9 mouse cellular contexts compared by ENCODE assay signal in genomic region chr13:59314419-59314818, GRCm38 (mm10).
DNase-seq lines count a peak whose midpoint lies in the region; ATAC-seq lines count a peak whose summit lies in the region.
"Had no signal": no experiment of that assay in that cellular context is flagged by ENCODE, and none has a peak within 500 bp of the region (broad histone marks: within the 10 kb centered on the region; RNA-seq: fewer than 3 reads in every experiment).

No protein-coding gene starts in this region.

- ATAC-seq in midbrain, embryonic 11.5 days (ENCODE audit: low FRiP score): no peak
- no peak for ATAC-seq in midbrain, embryonic 15.5 days (replicated peaks)

- no peak overlapping the region for H3K4me2 ChIP-seq in midbrain, embryonic 11.5 days
- H3K4me2 ChIP-seq in midbrain, embryonic 15.5 days: no peak overlapping the region
- H3K4me2 ChIP-seq: heart, embryonic 15.5 days had no signal

- H3K36me3 ChIP-seq in midbrain, embryonic 11.5 days (ENCODE audit: control insufficient read depth, insufficient read depth, low read length): no peaks in the 10 kb centered on the region
- H3K36me3 ChIP-seq in midbrain, embryonic 15.5 days (replicated peaks): no peaks in the 10 kb centered on the region
- no peaks in the 10 kb centered on the region for H3K36me3 ChIP-seq in limb, embryonic 10.5 days
- H3K36me3 ChIP-seq: heart, embryonic 15.5 days had no signal

- H3K27ac ChIP-seq in midbrain, embryonic 11.5 days (ENCODE audit: low read depth, low read length): no peak overlapping the region
- no peak overlapping the region for H3K27ac ChIP-seq in midbrain, embryonic 15.5 days
- no peak overlapping the region for H3K27ac ChIP-seq in limb, embryonic 10.5 days
- H3K27ac ChIP-seq: heart, embryonic 15.5 days had no signal

- no peak overlapping the region for H3K4me3 ChIP-seq in midbrain, embryonic 11.5 days (ENCODE audit: low read depth, low read length)
- H3K4me3 ChIP-seq in midbrain, embryonic 15.5 days: no peak overlapping the region
- no peak overlapping the region for H3K4me3 ChIP-seq in limb, embryonic 10.5 days
- H3K4me3 ChIP-seq: heart, embryonic 15.5 days had no signal

- DNase-seq in gastrocnemius, postnatal 14 days: peak; percentile 41
- DNase-seq in gastrocnemius, adult 18-20 months (ENCODE audit: low spot score): no peak
- DNase-seq in midbrain, embryonic 11.5 days (ENCODE audit: low spot score, missing footprints): peak; percentile 87
- peak; percentile 5 to 30 for DNase-seq in adrenal gland, postnatal 36 days
- DNase-seq in limb, embryonic 10.5 days (ENCODE audit: low spot score): peak; percentile 45
- no peak for DNase-seq in ovary, postnatal 36 days (ENCODE audit: low spot score)
- no peak for DNase-seq in gastrocnemius, postnatal 36 days

- no peaks in the 10 kb centered on the region for H3K4me1 ChIP-seq in midbrain, embryonic 11.5 days (ENCODE audit: control insufficient read depth, insufficient read depth, low read length)
- H3K4me1 ChIP-seq in midbrain, embryonic 15.5 days: no peaks in the 10 kb centered on the region
- peaks cover 7% of the 10 kb centered on the region; the same call in 1 of the 2 replicates for H3K4me1 ChIP-seq in limb, embryonic 10.5 days
- H3K4me1 ChIP-seq: heart, embryonic 15.5 days had no signal

- no peaks in the 10 kb centered on the region for H3K9me3 ChIP-seq in midbrain, embryonic 11.5 days (ENCODE audit: control insufficient read depth, low read length)
- H3K9me3 ChIP-seq in midbrain, embryonic 15.5 days: no peaks in the 10 kb centered on the region
- H3K9me3 ChIP-seq in limb, embryonic 10.5 days (replicated peaks): no peaks in the 10 kb centered on the region
- H3K9me3 ChIP-seq: heart, embryonic 15.5 days had no signal

- no peak overlapping the region for H3K9ac ChIP-seq in midbrain, embryonic 11.5 days (ENCODE audit: low read length)
- no peak overlapping the region for H3K9ac ChIP-seq in midbrain, embryonic 15.5 days
- H3K9ac ChIP-seq: heart, embryonic 15.5 days had no signal

- WGBS in midbrain, embryonic 11.5 days: 59% methylated on average over 1 of the region's 1 CpGs
- 80% methylated on average over 1 of the region's 1 CpGs for WGBS in midbrain, embryonic 15.5 days
- WGBS in limb, embryonic 10.5 days: 72% methylated on average over 1 of the region's 1 CpGs

- intact Hi-C loops in gastrocnemius, postnatal 14 days (cut with DNase I; ENCODE audit: low total_unique reads): no loop called here
- intact Hi-C loops in gastrocnemius, postnatal 36 days (cut with DNase I): no loop called here

- no peaks in the 10 kb centered on the region for H3K27me3 ChIP-seq in midbrain, embryonic 11.5 days (ENCODE audit: control insufficient read depth, insufficient read depth, low read length)
- no peaks in the 10 kb centered on the region for H3K27me3 ChIP-seq in midbrain, embryonic 15.5 days (replicated peaks)
- no peaks in the 10 kb centered on the region for H3K27me3 ChIP-seq in limb, embryonic 10.5 days (ENCODE audit: low read depth, poor library complexity, severe bottlenecking)
- H3K27me3 ChIP-seq: heart, embryonic 15.5 days had no signal

Comparison
In these comparisons a context has a peak if more than half of its experiments do, and no peak if none do; other contexts are left out.
1. DNase-seq: peak in gastrocnemius, postnatal 14 days (single experiment), midbrain, embryonic 11.5 days (single experiment), adrenal gland, postnatal 36 days (2 of 2) and limb, embryonic 10.5 days (single experiment); none in gastrocnemius, adult 18-20 months (single experiment), ovary, postnatal 36 days (single experiment) and gastrocnemius, postnatal 36 days (0 of 2).